In the genomic region with DNA sequence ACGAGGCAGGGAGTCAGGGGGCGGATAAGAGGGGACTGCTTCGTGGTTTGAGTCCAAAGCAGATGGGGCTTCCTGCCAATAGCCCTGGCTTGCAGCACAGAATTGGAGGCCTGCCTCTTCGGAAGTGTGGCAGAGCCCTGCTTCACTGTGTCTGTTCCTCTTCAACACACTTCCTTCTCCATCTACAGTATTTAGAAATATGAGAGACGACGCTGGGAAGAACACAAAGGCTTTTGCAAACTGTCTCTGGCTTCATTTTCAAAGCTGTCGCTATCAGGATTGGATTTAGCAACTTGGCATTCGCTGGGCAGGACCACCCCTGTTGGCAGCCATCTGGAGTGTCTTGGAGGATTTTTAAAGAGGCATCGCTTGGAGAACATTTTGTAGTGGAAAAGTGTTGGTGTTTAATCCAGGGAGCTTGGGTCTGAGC, we compare ENCODE assay signal across 9 mouse cellular contexts.
DNase-seq lines count a peak whose midpoint lies in the region; ATAC-seq and TF ChIP-seq lines count a peak whose summit lies in the region.
"Had no signal": no experiment of that assay in that cellular context is flagged by ENCODE, and none has a peak within 500 bp of the region (broad histone marks: within the 10 kb centered on the region; RNA-seq: fewer than 3 reads in every experiment).

No protein-coding gene starts in this region.

- no peak overlapping the region for H3K4me3 ChIP-seq in heart, embryonic 13.5 days
- H3K4me3 ChIP-seq: embryonic facial prominence, embryonic 15.5 days had no signal

- peaks cover 17% of the 10 kb centered on the region for H3K4me1 ChIP-seq in heart, embryonic 13.5 days

- H3K36me3 ChIP-seq in heart, embryonic 13.5 days, result no peaks in the 10 kb centered on the region
- H3K36me3 ChIP-seq: embryonic facial prominence, embryonic 15.5 days had no signal

- H3K9me3 ChIP-seq in heart, embryonic 13.5 days, result no peaks in the 10 kb centered on the region
- H3K9me3 ChIP-seq: embryonic facial prominence, embryonic 15.5 days had no signal

- DNase-seq in heart, postnatal 25 days (ENCODE audit: low spot score), result no peak
- peak; percentile 91 for DNase-seq in brain, embryonic 14.5 days (ENCODE audit: low read depth)
- DNase-seq in left cerebral cortex, adult 9 months (ENCODE audit: low spot score in 2 of 2), result peak; percentile 39 to 84
- DNase-seq in right cerebral cortex, adult 2 months (ENCODE audit: low spot score in 2 of 2), result peak; percentile 71 to 82
- DNase-seq in embryo, embryonic 9.5 days (ENCODE audit: extremely low spot score), result no peak

- 0 out of 2 replicates have a peak overlapping the region, but pooled peaks have one; percentile 2 for H3K4me2 ChIP-seq in heart, embryonic 13.5 days
- H3K4me2 ChIP-seq: embryonic facial prominence, embryonic 15.5 days had no signal

- no peaks in the 10 kb centered on the region for H3K27me3 ChIP-seq in heart, embryonic 13.5 days (replicated peaks)
- H3K27me3 ChIP-seq: embryonic facial prominence, embryonic 15.5 days had no signal

- TF ChIP-seq CTCF in brain, embryonic 14.5 days (IDR thresholded peaks at IDR 0.05; ENCODE audit: borderline replicate concordance, extremely low read depth, insufficient read depth, insufficient read length), result no peak

- H3K9ac ChIP-seq in heart, embryonic 13.5 days, result no peak overlapping the region
- H3K9ac ChIP-seq: embryonic facial prominence, embryonic 15.5 days had no signal

- H3K27ac ChIP-seq in heart, embryonic 13.5 days (replicated peaks), result peak overlapping the region; percentile 32; the same call in 1 of the 2 replicates
- H3K27ac ChIP-seq: embryonic facial prominence, embryonic 15.5 days had no signal

- no peak for ATAC-seq in heart, embryonic 13.5 days (ENCODE audit: extremely low read depth, insufficient number of reproducible peaks, low FRiP score, low TSS enrichment)
- peak; percentile 93 for ATAC-seq in frontal cortex, adult (ENCODE audit: low TSS enrichment)
- ATAC-seq in megakaryocyte-erythroid progenitor cell, adult 5-6 weeks (replicated peaks; ENCODE audit: low FRiP score, low TSS enrichment, poor library complexity, severe bottlenecking), result no peak

- 54% methylated on average over 9 of the region's 9 CpGs for WGBS in heart, embryonic 13.5 days

- no peak for TF ChIP-seq POLR2A in brain, embryonic 14.5 days (IDR thresholded peaks at IDR 0.05; ENCODE audit: borderline replicate concordance, extremely low read depth, insufficient read depth, insufficient read length, poor library complexity, severe bottlenecking)

- intact Hi-C loops in heart, postnatal 25 days (cut with DNase I), result no loop called here

Comparison
In these comparisons a context has a peak if more than half of its experiments do, and no peak if none do; other contexts are left out.
1. DNase-seq: peak in brain, embryonic 14.5 days (single experiment), left cerebral cortex, adult 9 months (2 of 2) and right cerebral cortex, adult 2 months (2 of 2); none in heart, postnatal 25 days (single experiment) and embryo, embryonic 9.5 days (single experiment).